Mouse (Mus musculus): ENCODE measurements at regions not wholly inside any gene's neighbourhood (a gene's known extent, or its start where the extent isn't known, plus 50 kb on each side); places are given as distances from the start of the nearest gene placed in this dataset.

DNA sequence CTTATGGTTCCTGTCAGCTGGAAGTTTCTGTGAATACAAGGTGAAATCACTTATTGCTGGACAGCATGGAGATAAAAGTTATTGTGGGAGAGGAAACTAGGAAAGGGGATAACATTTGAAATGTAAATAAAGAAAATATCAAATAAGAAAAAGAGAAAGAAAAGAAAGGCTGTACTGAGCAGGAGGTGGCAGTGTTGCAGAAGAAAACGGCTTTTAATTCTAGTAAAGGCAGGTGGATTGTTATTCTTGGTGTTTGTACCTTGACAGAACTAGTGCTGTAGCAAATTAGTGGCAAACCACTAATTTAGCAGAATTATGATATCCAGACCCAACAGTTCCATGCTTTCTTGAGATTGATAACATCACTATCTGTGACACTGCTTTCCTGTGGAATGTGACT is 52.6 kb downstream of the Gm10358 start:
- DNase-seq (ENCODE audit: low read depth): no peak

DNA sequence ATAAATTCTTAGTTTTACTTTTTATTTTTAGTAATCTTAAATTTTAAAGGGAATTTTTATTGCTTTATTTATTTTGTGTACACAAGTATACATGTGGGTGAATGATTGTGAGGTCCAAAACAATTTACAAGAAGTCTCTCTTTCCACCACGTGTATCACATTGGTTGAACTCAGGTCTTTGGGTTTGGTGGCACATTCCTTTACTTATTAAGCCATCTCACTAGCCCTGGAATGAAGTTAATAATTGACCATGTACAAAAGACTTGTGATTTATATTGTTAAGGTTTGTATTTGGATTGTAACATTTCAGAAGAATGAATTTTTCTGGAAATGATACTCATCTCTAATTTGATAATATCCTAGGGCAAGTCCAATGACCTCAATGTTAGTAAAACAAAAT is 56.2 kb downstream of the Gm10358 start:
- DNase-seq (ENCODE audit: low read depth): no peak

DNA sequence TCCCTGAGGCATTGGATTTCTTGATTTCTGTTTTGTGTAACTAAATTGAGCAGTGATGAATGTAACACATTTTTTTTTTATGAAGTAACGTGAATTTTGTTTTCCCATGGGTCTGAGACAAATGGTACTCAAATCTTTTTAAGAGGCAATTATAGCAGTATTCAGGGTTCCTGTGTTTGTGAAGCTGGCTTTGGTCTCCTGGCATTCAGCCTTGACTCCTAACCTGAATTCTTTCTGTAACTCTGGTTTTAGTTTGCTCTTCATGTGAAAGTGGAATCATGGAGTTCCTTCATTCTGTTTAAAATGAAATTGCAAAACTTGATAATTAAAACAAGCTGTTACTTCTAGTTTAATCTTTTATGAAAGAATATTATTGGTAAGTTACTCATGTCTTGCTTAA is 58.3 kb downstream of the Gm10358 start:
- DNase-seq (ENCODE audit: low read depth): no peak

DNA sequence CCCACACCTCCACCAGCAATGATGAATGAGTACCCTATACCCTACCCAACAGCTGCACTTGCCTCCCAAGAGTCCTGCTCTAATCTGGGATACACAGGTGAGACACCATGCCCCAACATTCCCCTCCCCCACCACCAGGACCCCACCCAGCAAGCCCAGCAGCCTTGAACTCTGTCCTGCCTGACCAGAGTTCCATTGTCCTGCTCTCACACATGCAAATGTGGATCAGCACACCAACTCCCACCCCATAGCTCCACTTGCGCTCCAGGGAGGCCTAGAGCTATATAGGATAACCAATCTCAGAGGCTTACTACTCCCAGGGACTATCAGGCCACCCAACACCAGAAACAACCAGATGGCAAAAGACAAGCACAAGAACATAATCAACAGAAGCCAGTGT is 85.8 kb downstream of the Gm10358 start:
- no peak for DNase-seq (ENCODE audit: low read depth)

DNA sequence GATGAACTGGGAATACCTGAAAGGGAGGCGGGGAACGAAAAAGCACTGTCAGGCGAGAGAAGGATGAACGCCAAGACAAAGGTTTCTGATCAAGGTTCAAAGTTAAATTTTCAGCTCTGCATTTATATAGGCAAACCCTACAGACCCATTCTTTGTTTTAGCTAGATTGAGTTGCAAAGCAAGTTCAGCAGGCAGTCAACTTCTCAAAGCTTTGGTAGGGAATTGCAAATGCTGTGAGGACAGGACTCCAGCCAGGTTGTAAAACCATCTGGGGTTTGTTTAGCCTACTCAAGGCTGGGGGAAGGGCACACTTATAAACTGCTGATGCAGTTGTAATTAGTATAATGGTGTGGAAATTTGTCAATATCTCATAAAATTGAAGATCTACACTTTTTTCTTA is 87.9 kb downstream of the Gm10358 start:
- DNase-seq (ENCODE audit: low read depth): no peak

DNA sequence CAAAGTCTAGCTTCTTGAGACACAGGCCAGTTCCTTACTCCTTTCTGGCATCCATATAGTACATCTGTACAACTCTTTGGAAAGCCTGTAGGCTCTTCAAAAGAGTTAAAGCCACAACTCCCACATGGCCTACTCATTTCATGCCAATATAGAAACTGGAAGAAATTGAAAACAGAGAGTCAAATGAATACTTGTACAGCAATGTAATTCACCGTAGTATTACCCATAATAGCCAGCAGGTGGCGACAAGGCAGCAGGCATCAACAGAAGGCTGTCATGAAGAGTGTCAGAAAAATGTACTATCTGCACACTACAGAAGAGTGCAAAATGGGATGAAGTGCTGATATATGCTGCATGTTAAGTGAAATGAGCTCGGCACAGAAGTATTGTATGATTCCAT is 90.5 kb downstream of the Gm10358 start:
- DNase-seq (ENCODE audit: low read depth): peak; percentile 39

DNA sequence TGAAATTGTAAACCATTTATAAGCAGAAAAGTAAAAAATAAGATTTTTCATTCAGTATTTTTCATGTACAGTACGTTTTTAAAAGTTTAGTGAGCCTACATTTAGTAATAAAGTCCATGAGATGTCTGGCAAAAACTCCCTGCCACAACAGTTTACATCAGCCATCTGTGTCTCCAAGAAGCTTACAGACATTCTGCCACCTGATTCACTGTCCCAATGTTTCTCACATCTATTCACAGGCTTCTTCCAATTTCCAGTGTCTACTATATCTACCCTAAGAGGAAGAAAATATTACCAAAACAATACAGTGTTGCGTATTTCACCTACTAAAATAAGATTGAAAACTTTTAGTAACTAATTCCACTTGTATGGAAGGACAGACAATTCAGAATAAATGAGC is 95.7 kb downstream of the Rasd2 start:
- DNase-seq (ENCODE audit: low read depth): no peak

DNA sequence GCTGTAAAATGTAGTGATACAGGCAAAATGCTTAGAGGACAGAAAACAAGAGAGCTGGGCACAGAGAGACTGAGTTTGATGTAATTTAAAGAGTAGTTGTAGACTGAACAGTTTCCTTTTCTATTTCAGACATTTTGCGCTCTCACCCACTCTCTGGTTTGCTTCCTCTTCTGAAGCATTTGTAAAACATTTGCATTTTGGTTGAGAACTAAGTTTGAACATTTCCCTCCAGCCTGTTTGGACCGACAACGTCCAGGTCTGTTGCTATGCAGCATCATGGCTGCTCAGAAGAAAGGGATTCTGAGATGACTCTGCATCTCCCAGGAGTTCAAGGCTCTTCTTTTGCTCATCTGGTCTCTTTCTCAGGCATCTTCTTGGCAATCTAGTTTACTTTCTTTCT is 78.2 kb downstream of the Rasd2 start:
- DNase-seq (ENCODE audit: low read depth): no peak

DNA sequence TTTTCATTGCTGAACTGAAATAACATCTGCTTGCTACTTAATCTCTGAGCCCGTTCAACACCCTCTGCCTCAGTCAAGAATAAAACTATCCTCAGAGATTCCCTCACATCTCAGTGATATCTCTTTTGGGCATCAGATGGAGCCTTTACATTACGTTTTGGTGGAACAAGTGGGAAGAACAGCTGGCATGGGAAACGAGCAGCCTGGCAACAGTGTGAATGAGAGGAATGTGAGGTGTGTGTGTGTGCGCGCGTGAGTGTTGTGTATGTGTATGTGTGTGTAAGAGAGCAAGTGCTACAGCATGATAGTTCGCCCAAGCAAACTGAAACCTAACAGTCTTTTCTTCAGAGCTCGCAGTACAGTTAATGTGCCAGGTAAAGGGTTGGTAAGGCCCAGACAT is 76.2 kb downstream of the Rasd2 start:
- no peak for DNase-seq (ENCODE audit: low read depth)
